Mouse (Mus musculus): ENCODE measurements around the gene Ano4.

Ano4 gene

GRCm38 (mm10) chr10:89344491-89345195 lies at the start of gene Ano4:
TSS of gene Ano4 (minus strand) at chr10:89344762.
- no peak for DNase-seq (ENCODE audit: low read depth)

- DNase-seq (ENCODE audit: low read depth), result no peak
Observed at GRCm38 (mm10) chr10:89392687-89393086, 48.1 kb upstream of the Ano4 start.

- DNase-seq (ENCODE audit: low read depth), result no peak
Observed at GRCm38 (mm10) chr10:89391571-89392163, 47.1 kb upstream of the Ano4 start.

- no peak for DNase-seq (ENCODE audit: low read depth)
Observed at GRCm38 (mm10) chr10:89386461-89386860, 41.9 kb upstream of the Ano4 start.

GRCm38 (mm10) chr10:89383462-89383861 lies 38.9 kb upstream of the Ano4 start:
- DNase-seq (ENCODE audit: low read depth), result peak; percentile 78

GRCm38 (mm10) chr10:89377750-89378149 lies 33.2 kb upstream of the Ano4 start:
- DNase-seq (ENCODE audit: low read depth), result no peak

GRCm38 (mm10) chr10:89370051-89370450 lies 25.5 kb upstream of the Ano4 start:
- no peak for DNase-seq (ENCODE audit: low read depth)

GRCm38 (mm10) chr10:89358933-89359332 lies 14.4 kb upstream of the Ano4 start:
- DNase-seq (ENCODE audit: low read depth), result no peak

GRCm38 (mm10) chr10:89354639-89355038 lies 10.1 kb upstream of the Ano4 start:
- peak; percentile 26 for DNase-seq (ENCODE audit: low read depth)

GRCm38 (mm10) chr10:89351416-89351815 lies 6.9 kb upstream of the Ano4 start:
- DNase-seq (ENCODE audit: low read depth), result no peak

GRCm38 (mm10) chr10:89345606-89346005 lies 1.0 kb upstream of the Ano4 start:
- DNase-seq (ENCODE audit: low read depth), result no peak

- DNase-seq (ENCODE audit: low read depth), result no peak
Observed at GRCm38 (mm10) chr10:89345196-89345533, 603 bp upstream of the Ano4 start.

GRCm38 (mm10) chr10:89344132-89344490 lies 451 bp downstream of the Ano4 start:
- DNase-seq (ENCODE audit: low read depth), result no peak

GRCm38 (mm10) chr10:89343716-89344115 lies 846 bp downstream of the Ano4 start:
- no peak for DNase-seq (ENCODE audit: low read depth)

- peak; percentile 12 for DNase-seq (ENCODE audit: low read depth)
Observed at GRCm38 (mm10) chr10:89330261-89330660, 14.3 kb downstream of the Ano4 start.

GRCm38 (mm10) chr10:89329806-89330205 lies 14.8 kb downstream of the Ano4 start:
- no peak for DNase-seq (ENCODE audit: low read depth)

- DNase-seq (ENCODE audit: low read depth), result no peak
Observed at GRCm38 (mm10) chr10:89328876-89329275, 15.7 kb downstream of the Ano4 start.

- peak; percentile 75 for DNase-seq (ENCODE audit: low read depth)
Observed at GRCm38 (mm10) chr10:89327004-89327511, 17.5 kb downstream of the Ano4 start.

GRCm38 (mm10) chr10:89326383-89326782 lies 18.2 kb downstream of the Ano4 start:
- DNase-seq (ENCODE audit: low read depth), result no peak

- DNase-seq (ENCODE audit: low read depth), result no peak
Observed at GRCm38 (mm10) chr10:89307566-89307965, 37.0 kb downstream of the Ano4 start.

- DNase-seq (ENCODE audit: low read depth), result no peak
Observed at GRCm38 (mm10) chr10:89300346-89300745, 44.2 kb downstream of the Ano4 start.

- no peak for DNase-seq (ENCODE audit: low read depth)
Observed at GRCm38 (mm10) chr10:89292784-89293183, 51.8 kb downstream of the Ano4 start.

- DNase-seq (ENCODE audit: low read depth), result no peak
Observed at GRCm38 (mm10) chr10:89290698-89291097, 53.9 kb downstream of the Ano4 start.

GRCm38 (mm10) chr10:89289290-89289689 lies 55.3 kb downstream of the Ano4 start:
- no peak for DNase-seq (ENCODE audit: low read depth)
